8 mouse cellular contexts compared by ENCODE assay signal in the genomic region with DNA sequence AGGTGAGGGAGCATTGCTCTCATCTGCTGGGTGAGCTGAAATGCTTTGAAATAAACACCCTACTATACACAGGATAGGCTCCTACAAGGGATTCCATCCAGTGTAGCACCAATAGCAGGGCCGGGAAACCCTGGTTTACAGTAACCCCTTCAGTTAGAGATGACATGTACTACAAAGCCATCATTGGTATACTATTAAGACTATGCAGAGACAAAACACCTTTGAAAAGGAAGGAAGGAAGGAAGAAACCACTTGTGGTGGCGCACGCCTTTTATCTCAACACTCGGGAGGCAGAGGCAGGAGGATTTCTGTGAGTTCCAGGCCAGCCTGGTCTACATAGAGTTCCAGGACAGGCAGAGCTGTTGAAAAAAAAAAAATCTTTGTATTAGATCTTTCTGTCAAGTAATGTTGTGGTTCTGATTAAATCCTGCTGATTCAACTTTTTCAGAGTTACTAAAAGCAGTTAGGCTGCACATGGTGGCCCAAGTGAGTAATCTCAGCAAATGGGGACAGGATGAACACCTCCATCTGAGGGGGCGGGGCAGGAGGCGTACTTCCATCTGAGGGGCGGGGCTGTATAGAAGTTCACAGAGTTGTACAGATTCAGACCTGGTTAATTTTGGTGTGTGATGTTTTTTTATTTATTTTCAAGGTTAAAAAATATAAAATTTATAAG. TPM values are rescaled to one million over a fixed set of nuclear protein-coding genes. Genes with fewer than 3 reads are reported as not detected.
DNase-seq lines count a peak whose midpoint lies in the region; ATAC-seq and TF ChIP-seq lines count a peak whose summit lies in the region.

No protein-coding gene starts in this region.

- no peak for TF ChIP-seq CTCF in heart, postnatal 0 days (IDR thresholded peaks at IDR 0.05; ENCODE audit: low read depth)
- no peak for TF ChIP-seq CTCF in heart, adult 2 months (IDR thresholded peaks at IDR 0.05)
- no peak for TF ChIP-seq CTCF in thymus, adult 2 months (IDR thresholded peaks at IDR 0.05; ENCODE audit: borderline replicate concordance, control insufficient read depth, extremely low read depth, insufficient read depth, low read length, poor library complexity)

- no peak overlapping the region for H3K9ac ChIP-seq in heart, postnatal 0 days (replicated peaks; ENCODE audit: low read depth, low read length)
- no peak overlapping the region for H3K9ac ChIP-seq in heart, adult 2 months (ENCODE audit: low read depth, low read length)

- 92% methylated on average over 7 of the region's 7 CpGs for WGBS in heart, postnatal 0 days
- 90% methylated on average over 7 of the region's 7 CpGs for WGBS in heart, adult 2 months
- 63% methylated on average over 7 of the region's 7 CpGs for WGBS in thymus, adult 2 months
- WGBS in limb, embryonic 10.5 days: 93% methylated on average over 7 of the region's 7 CpGs

- H3K36me3 ChIP-seq in heart, postnatal 0 days (replicated peaks; ENCODE audit: control insufficient read depth, insufficient read depth, low read length): no peaks in the 10 kb centered on the region
- no peaks in the 10 kb centered on the region for H3K36me3 ChIP-seq in heart, adult 2 months (ENCODE audit: control insufficient read depth, insufficient read depth, low read length)
- H3K36me3 ChIP-seq in thymus, adult 2 months (ENCODE audit: control insufficient read depth, insufficient read depth, low read length): no peaks in the 10 kb centered on the region
- H3K36me3 ChIP-seq in limb, embryonic 10.5 days: no peaks in the 10 kb centered on the region

- no peaks in the 10 kb centered on the region; the same call in 1 of the 2 replicates for H3K27me3 ChIP-seq in heart, postnatal 0 days (ENCODE audit: control insufficient read depth, insufficient read depth, low read length)
- H3K27me3 ChIP-seq in heart, adult 2 months (ENCODE audit: control insufficient read depth, insufficient read depth, low read length): no peaks in the 10 kb centered on the region; the same call in 1 of the 2 replicates
- H3K27me3 ChIP-seq in thymus, adult 2 months (ENCODE audit: control insufficient read depth, insufficient read depth, low read length): no peaks in the 10 kb centered on the region
- H3K27me3 ChIP-seq in limb, embryonic 10.5 days (ENCODE audit: low read depth, poor library complexity, severe bottlenecking): peaks cover 20% of the 10 kb centered on the region

- no peaks in the 10 kb centered on the region for H3K9me3 ChIP-seq in heart, postnatal 0 days (replicated peaks; ENCODE audit: control insufficient read depth, low read length)
- no peaks in the 10 kb centered on the region for H3K9me3 ChIP-seq in limb, embryonic 10.5 days (replicated peaks)

- intact Hi-C loops in heart, adult 2 months (cut with DNase I): no loop called here

- DNase-seq in heart, postnatal 0 days (ENCODE audit: low spot score): no peak
- no peak for DNase-seq in heart, adult 2 months
- DNase-seq in thymus, adult 2 months: peak; percentile 23
- DNase-seq in thymus, postnatal 0 days (ENCODE audit: low spot score): no peak
- DNase-seq in limb, embryonic 10.5 days (ENCODE audit: low spot score): no peak
- DNase-seq in thymus, postnatal 4 days: peak; percentile 48
- DNase-seq in cerebellum, adult 11-12 months: no peak

- H3K4me1 ChIP-seq in heart, postnatal 0 days (ENCODE audit: control insufficient read depth, insufficient read depth): peaks cover 4% of the 10 kb centered on the region; the same call in 1 of the 2 replicates
- H3K4me1 ChIP-seq in heart, adult 2 months (ENCODE audit: control insufficient read depth, insufficient read depth, low read length): peaks cover 3% of the 10 kb centered on the region
- H3K4me1 ChIP-seq in thymus, adult 2 months (replicated peaks; ENCODE audit: control insufficient read depth, insufficient read depth, low read length): peaks cover 17% of the 10 kb centered on the region
- peaks cover 28% of the 10 kb centered on the region for H3K4me1 ChIP-seq in limb, embryonic 10.5 days

- H3K4me2 ChIP-seq in heart, postnatal 0 days (ENCODE audit: low read depth, low read length): peak overlapping the region; percentile 57

- H3K4me3 ChIP-seq in heart, postnatal 0 days (ENCODE audit: low read depth, low read length): peak overlapping the region; percentile 25
- H3K4me3 ChIP-seq in heart, adult 2 months: no peak overlapping the region
- no peak overlapping the region for H3K4me3 ChIP-seq in thymus, adult 2 months (ENCODE audit: control insufficient read depth, insufficient read depth, low read length)
- H3K4me3 ChIP-seq in limb, embryonic 10.5 days: peak overlapping the region; percentile 33; the same call in 1 of the 2 replicates

- TF ChIP-seq EP300 in heart, postnatal 0 days (IDR thresholded peaks at IDR 0.05; ENCODE audit: low read depth): no peak
- no peak for TF ChIP-seq EP300 in heart, adult 2 months (IDR thresholded peaks at IDR 0.05; ENCODE audit: insufficient read depth, low read depth, low read length)

- H3K79me2 ChIP-seq in heart, adult 2 months (replicated peaks; ENCODE audit: control insufficient read depth, insufficient read depth, low read length): no peaks in the 10 kb centered on the region

- TF ChIP-seq POLR2A in heart, adult 2 months (IDR thresholded peaks at IDR 0.05; ENCODE audit: insufficient read depth, low read depth, low read length): no peak
- no peak for TF ChIP-seq POLR2A in thymus, adult 2 months (IDR thresholded peaks at IDR 0.05; ENCODE audit: control insufficient read depth, extremely low read depth, insufficient read depth, low read length, poor library complexity)

- H3K27ac ChIP-seq in heart, postnatal 0 days (ENCODE audit: low read depth): no peak overlapping the region
- no peak overlapping the region for H3K27ac ChIP-seq in heart, adult 2 months
- H3K27ac ChIP-seq in thymus, adult 2 months (ENCODE audit: control insufficient read depth, insufficient read depth, low read length): no peak overlapping the region
- H3K27ac ChIP-seq in limb, embryonic 10.5 days: no peak overlapping the region

- ATAC-seq in heart, postnatal 0 days (ENCODE audit: insufficient read depth, low read depth): no peak
- ATAC-seq in erythroblast, adult 5-6 weeks (replicated peaks; ENCODE audit: low FRiP score, poor library complexity, severe bottlenecking): no peak

RNA-seq across cellular contexts. Expression of gene Cpsf6, which starts 53.2 kb away (rescaled TPM):
- 57.8 and 82.3 TPM in 2 replicates for total RNA-seq in heart, postnatal 0 days (2014; rRNA removed; ENCODE audit: low replicate concordance)
- polyA plus RNA-seq in heart, postnatal 0 days (2015; fragmentation: Nextera tagmentation; extraction: Ambion mirVana): 53.2 and 55.7 TPM in 2 replicates
- total RNA-seq in heart, adult 2 months (2021): 10 to 100 TPM; 30.9 to 35.5 TPM
- 20.3 and 22.7 TPM in 2 replicates for polyA plus RNA-seq in heart, adult 2 months (2012; rRNA removed)
- 171 and 218 TPM in 2 replicates for polyA plus RNA-seq in thymus, adult 2 months (2012; rRNA removed)
- 154 and 161 TPM in 2 replicates for polyA plus RNA-seq in thymus, postnatal 0 days (2015; fragmentation: Nextera tagmentation; extraction: Ambion mirVana)
- 230 and 235 TPM in 2 replicates for polyA plus RNA-seq in limb, embryonic 10.5 days (2016; fragmentation: Nextera tagmentation; extraction: Ambion mirVana)
- total RNA-seq in erythroblast, adult 5-6 weeks (2015; ENCODE audit: low replicate concordance): 37.6 and 47.7 TPM in 2 replicates
- total RNA-seq in erythroblast, adult 5-6 weeks (2017; ENCODE audit: low replicate concordance): 36.5 and 47.0 TPM in 2 replicates

Comparison
In these comparisons a context has a peak if more than half of its experiments do, and no peak if none do; other contexts are left out.
1. DNase-seq: peak in thymus, adult 2 months (single experiment) and thymus, postnatal 4 days (single experiment); none in heart, postnatal 0 days (single experiment), heart, adult 2 months (0 of 2), thymus, postnatal 0 days (single experiment), limb, embryonic 10.5 days (single experiment) and cerebellum, adult 11-12 months (single experiment).
2. H3K4me3 ChIP-seq: peak in heart, postnatal 0 days (single experiment) and limb, embryonic 10.5 days (single experiment); none in heart, adult 2 months (single experiment) and thymus, adult 2 months (single experiment).